Mouse (Mus musculus) hematopoietic stem cell, adult 5-6 weeks (primary cell): ENCODE measurements around the gene Ttll11. TPM values are rescaled to one million over a fixed set of nuclear protein-coding genes. Genes with fewer than 3 reads are reported as not detected.

Experiments
- ATAC-seq, 2 experiments: fragments of 125-278 bp in 1 of 2; replicated peaks in 1 of 2; 2 replicates each; pipeline ENCODE4 v1.8.0; 2016 to 2017; ENCODE audit warnings: inconsistent platforms in 2 of 2, mild to moderate bottlenecking in 2 of 2, moderate number of reproducible peaks in 2 of 2, low read depth in 1 of 2, moderate TSS enrichment in 1 of 2; ENCODE audit not compliant: low FRiP score in 2 of 2, poor library complexity in 2 of 2, severe bottlenecking in 2 of 2, insufficient read depth in 1 of 2, low TSS enrichment in 1 of 2
- total RNA-seq: library from RNA; stranded (forward); fragments of 172-1452, 232-1000 nt; gene quantifications from 2 replicates; pipeline ENCODE4 v1.2.3, GENCODE M21; 2017

The Ttll11 gene
- total RNA-seq, 1 experiment from 2014 or later: not detected

- ATAC-seq: no peak
These were observed 151.8 kb downstream of the Ttll11 start for GRCm38 (mm10) chr2:35827886-35828285.

GRCm38 (mm10) chr2:35825157-35825556 is 154.6 kb downstream of the Ttll11 start:
- ATAC-seq: no peak

- ATAC-seq: no peak
These were observed 156.1 kb downstream of the Ttll11 start for GRCm38 (mm10) chr2:35823589-35823988.

- ATAC-seq: 0 out of 4 replicates have a peak, but pooled peaks of 1 of the 2 experiments have one; percentile 20
These were observed 160.8 kb downstream of the Ttll11 start for GRCm38 (mm10) chr2:35818883-35819282.

- ATAC-seq: no peak
These were observed 163.6 kb downstream of the Ttll11 start for GRCm38 (mm10) chr2:35816056-35816661.

- ATAC-seq: no peak
These were observed 167.2 kb downstream of the Ttll11 start for GRCm38 (mm10) chr2:35812561-35812933.

GRCm38 (mm10) chr2:35811801-35812560 is 167.7 kb downstream of the Ttll11 start:
- ATAC-seq: no peak

GRCm38 (mm10) chr2:35810027-35810426 is 169.7 kb downstream of the Ttll11 start:
- no peak for ATAC-seq

- ATAC-seq: no peak
These were observed 170.6 kb downstream of the Ttll11 start for GRCm38 (mm10) chr2:35809141-35809540.

GRCm38 (mm10) chr2:35805881-35806280 is 173.8 kb downstream of the Ttll11 start:
- no peak for ATAC-seq

- no peak for ATAC-seq
These were observed 176.6 kb downstream of the Ttll11 start for GRCm38 (mm10) chr2:35803095-35803494.

GRCm38 (mm10) chr2:35801759-35802158 is 178.0 kb downstream of the Ttll11 start:
- no peak for ATAC-seq

- no peak for ATAC-seq
These were observed 180.6 kb downstream of the Ttll11 start for GRCm38 (mm10) chr2:35799073-35799472.

- no peak; a peak in 1 of 4 replicates for ATAC-seq
These were observed 181.7 kb downstream of the Ttll11 start for GRCm38 (mm10) chr2:35797998-35798397.

- ATAC-seq: no peak
These were observed 190.1 kb downstream of the Ttll11 start for GRCm38 (mm10) chr2:35789362-35790326.

- no peak for ATAC-seq
These were observed 193.8 kb downstream of the Ttll11 start for GRCm38 (mm10) chr2:35785877-35786276.

- ATAC-seq: no peak
These were observed 196.3 kb downstream of the Ttll11 start for GRCm38 (mm10) chr2:35783368-35783767.

- no peak for ATAC-seq
These were observed 200.4 kb downstream of the Ttll11 start for GRCm38 (mm10) chr2:35779266-35779665.
